Mouse (Mus musculus) forebrain, embryonic 13.5 days (tissue): ENCODE data around the gene Olfr830. TPM values are rescaled to one million over a fixed set of nuclear protein-coding genes. Genes with fewer than 3 reads are reported as not detected.
"Not testable (repeated sequence)": the region's sequence is repeated elsewhere in the genome, so short reads cannot be mapped to it uniquely, and the experiment has no call there.

Experiments used
- ATAC-seq: fragments of 200-750 bp; cut with Nextera tagmentation; 2 replicates; pipeline ENCODE4 v1.8.0; 2017
- H3K27ac ChIP-seq: fragments of 300-500 bp; sonication (generic); 2 replicates; pipeline ENCODE4 v1.5.1; 2015; ENCODE audit warnings: inconsistent platforms, mild to moderate bottlenecking, moderate library complexity
- H3K27me3 ChIP-seq: fragments of 300-500 bp; sonication (generic); 2 replicates; pipeline ENCODE4 v1.6.1; 2015; ENCODE audit warnings: mild to moderate bottlenecking, inconsistent platforms
- H3K36me3 ChIP-seq: fragments of 300-500 bp; sonication (generic); 2 replicates; pipeline ENCODE4 v1.6.1; 2015; ENCODE audit warnings: mild to moderate bottlenecking, inconsistent platforms; ENCODE audit not compliant: poor library complexity, severe bottlenecking
- H3K4me1 ChIP-seq: fragments of 300-500 bp; sonication (generic); 2 replicates; pipeline ENCODE4 v1.6.1; 2015; ENCODE audit warnings: inconsistent platforms
- H3K4me2 ChIP-seq: fragments of 300-500 bp; sonication (generic); 2 replicates; pipeline ENCODE4 v1.6.1; 2015; ENCODE audit warnings: inconsistent platforms, mild to moderate bottlenecking, moderate library complexity
- H3K4me3 ChIP-seq: fragments of 300-500 bp; sonication (generic); 2 replicates; pipeline ENCODE4 v1.5.1; 2015; ENCODE audit warnings: mild to moderate bottlenecking, inconsistent platforms
- H3K9ac ChIP-seq: fragments of 300-500 bp; sonication (generic); 2 replicates; pipeline ENCODE4 v1.6.1; 2015; ENCODE audit warnings: mild to moderate bottlenecking, inconsistent platforms
- H3K9me3 ChIP-seq: fragments of 300-500 bp; sonication (generic); replicated peaks from 2 replicates; pipeline ENCODE4 v1.6.1; 2016; ENCODE audit warnings: inconsistent platforms
- WGBS: fragments of 180-500 bp; shearing (Covaris S2); methylation state at CpG from one replicate; pipeline ENCODE4 v1.1.7; 2015; 5-methylcytosine and 5-hydroxymethylcytosine counted together
- polyA plus RNA-seq: library from polyadenylated mRNA; unstranded; fragments of >200 nt; fragmentation: Nextera tagmentation; extraction: Ambion mirVana; gene quantifications from 2 replicates; pipeline ENCODE4 v1.2.1, GENCODE M21; 2015

Olfr830 gene
- polyA plus RNA-seq, result not detected in 2 replicates

- Histone ChIP-seq H3K4me2 (no peak within 1 kb of the TSS), H3K9me3 (no peaks in the 10 kb centered on the region), H3K27ac (no peak within 1 kb of the TSS), H3K9ac (no peak within 1 kb of the TSS), H3K4me3 (no peak within 1 kb of the TSS), H3K27me3 (no peaks in the 10 kb centered on the region), H3K4me1 (no peaks in the 10 kb centered on the region), H3K36me3 (no peaks in the 10 kb centered on the region)
- ATAC-seq, result no peak
Observed at GRCm38 (mm10) chr9:18874393-18874792, at the start of gene Olfr830. TSS of gene Olfr830 (plus strand) at chr9:18874693.

GRCm38 (mm10) chr9:18854633-18855032 lies 19.9 kb upstream of the Olfr830 start, which contains the start of gene Olfr829:
TSS of gene Olfr829 (plus strand) at chr9:18854933.
- ATAC-seq, result no peak
- Histone ChIP-seq H3K9me3 (no peaks in the 10 kb centered on the region), H3K27ac (no peak within 1 kb of the TSS), H3K4me1 (no peaks in the 10 kb centered on the region), H3K9ac (no peak within 1 kb of the TSS), H3K27me3 (no peaks in the 10 kb centered on the region), H3K36me3 (no peaks in the 10 kb centered on the region), H3K4me3 (no peak within 1 kb of the TSS), H3K4me2 (no peak within 1 kb of the TSS)
- 72% methylated on average over 1 of the region's 1 CpGs for WGBS

GRCm38 (mm10) chr9:18907699-18908098 lies 33.2 kb downstream of the Olfr830 start:
- H3K4me1 ChIP-seq, H3K27ac ChIP-seq, H3K36me3 ChIP-seq, H3K9me3 ChIP-seq, H3K4me3 ChIP-seq, H3K4me2 ChIP-seq, H3K9ac ChIP-seq, H3K27me3 ChIP-seq, ATAC-seq: not testable (repeated sequence)
- WGBS, result 67% methylated on average over 2 of the region's 2 CpGs

GRCm38 (mm10) chr9:18927921-18928320 lies 53.4 kb downstream of the Olfr830 start:
- H3K4me1 ChIP-seq, H3K9ac ChIP-seq, H3K27ac ChIP-seq, H3K4me2 ChIP-seq, H3K36me3 ChIP-seq, H3K4me3 ChIP-seq, ATAC-seq, H3K27me3 ChIP-seq: not testable (repeated sequence)
- peaks cover 12% of the 10 kb centered on the region for H3K9me3 ChIP-seq
- 85% methylated on average over 16 of the region's 16 CpGs for WGBS

Other genes starting within 250 kb of the Olfr830 start
- not detected in 2 replicates for gene Muc16, start 200.2 kb upstream of the Olfr830 start, polyA plus RNA-seq
- not detected in 2 replicates for gene Olfr24, start 110.7 kb upstream of the Olfr830 start, polyA plus RNA-seq
- not detected in 2 replicates for gene Olfr828, start 55.2 kb upstream of the Olfr830 start, polyA plus RNA-seq
- not detected in 2 replicates for gene Olfr829, start 19.8 kb upstream of the Olfr830 start, polyA plus RNA-seq
- gene Olfr832, start 62.4 kb downstream of the Olfr830 start, polyA plus RNA-seq, result not detected in 2 replicates
- not detected in 2 replicates for gene Olfr834, start 113.3 kb downstream of the Olfr830 start, polyA plus RNA-seq
- not detected in 2 replicates for gene Olfr835, start 158.0 kb downstream of the Olfr830 start, polyA plus RNA-seq
- not detected in 2 replicates for gene Olfr836, start 245.7 kb downstream of the Olfr830 start, polyA plus RNA-seq